Mouse (Mus musculus) midbrain, embryonic 14.5 days (tissue): Measurements from ENCODE around the gene Hsf5. TPM values are rescaled to one million over a fixed set of nuclear protein-coding genes. Genes with fewer than 3 reads are reported as not detected.

Experiments used
- ATAC-seq: fragments of 200-750 bp; cut with Nextera tagmentation; 2 replicates; pipeline ENCODE4 v1.8.0; 2017; ENCODE audit warnings: moderate number of reproducible peaks, moderate library complexity; ENCODE audit not compliant: low FRiP score, low TSS enrichment
- DNase-seq: peaks from one replicate; pipeline ENCODE4 v3.0.0-alpha.2; 2015
- H3K27ac ChIP-seq: fragments of 300-500 bp; sonication (generic); replicated peaks from 2 replicates; pipeline ENCODE4 v1.5.1; 2014; ENCODE audit warnings: mild to moderate bottlenecking, low read depth, low read length, moderate library complexity
- H3K27me3 ChIP-seq: fragments of 300-500 bp; sonication (generic); 2 replicates; pipeline ENCODE4 v1.6.1; 2014; ENCODE audit warnings: low read length, control low read depth, mixed read lengths; ENCODE audit not compliant: control insufficient read depth, insufficient read depth
- H3K36me3 ChIP-seq: fragments of 300-500 bp; sonication (generic); 2 replicates; pipeline ENCODE4 v1.6.1; 2014; ENCODE audit warnings: low read length, control low read depth; ENCODE audit not compliant: control insufficient read depth, insufficient read depth
- H3K4me1 ChIP-seq: fragments of 300-500 bp; sonication (generic); 2 replicates; pipeline ENCODE4 v1.6.1; 2014; ENCODE audit warnings: mild to moderate bottlenecking, antibody characterized with exemption, low read length, control low read depth; ENCODE audit not compliant: control insufficient read depth, insufficient read depth
- H3K4me2 ChIP-seq: fragments of 300-500 bp; sonication (generic); 2 replicates; pipeline ENCODE4 v1.6.1; 2014; ENCODE audit warnings: mild to moderate bottlenecking, low read length, moderate library complexity
- H3K4me3 ChIP-seq: fragments of 300-500 bp; sonication (generic); replicated peaks from 2 replicates; pipeline ENCODE4 v1.5.1; 2014; ENCODE audit warnings: low read depth, low read length
- H3K9ac ChIP-seq: fragments of 300-500 bp; sonication (generic); replicated peaks from 2 replicates; pipeline ENCODE4 v1.6.1; 2014; ENCODE audit warnings: mild to moderate bottlenecking, low read length, moderate library complexity
- H3K9me3 ChIP-seq: fragments of 300-500 bp; sonication (generic); 2 replicates; pipeline ENCODE4 v1.6.1; 2016; ENCODE audit warnings: low read length, control low read depth, mixed read lengths; ENCODE audit not compliant: control insufficient read depth
- WGBS: fragments of 180-500 bp; shearing (Covaris S2); extraction: QIAGEN DNeasy Blood & Tissue Kit; methylation state at CpG from one replicate; pipeline ENCODE4 v1.1.7; 2014; 5-methylcytosine and 5-hydroxymethylcytosine counted together
- polyA plus RNA-seq: library from polyadenylated mRNA; unstranded; fragments of >200 nt; fragmentation: Nextera tagmentation; extraction: Ambion mirVana; gene quantifications from 2 replicates; pipeline ENCODE4 v1.2.1, GENCODE M21; 2014

Hsf5 gene
- polyA plus RNA-seq, 1 experiment from 2014 or later: 0.37 TPM

GRCm38 (mm10) chr11:87615551-87615950, 1.4 kb upstream of the Hsf5 start:
- ATAC-seq: no peak
- Histone ChIP-seq H3K36me3 (peaks cover 86% of the 10 kb centered on the region), H3K27me3 (no peaks in the 10 kb centered on the region), H3K9ac (no peak overlapping the region), H3K27ac (no peak overlapping the region), H3K4me2 (no peak overlapping the region), H3K4me3 (no peak overlapping the region), H3K4me1 (no peaks in the 10 kb centered on the region), H3K9me3 (no peaks in the 10 kb centered on the region)
- DNase-seq: no peak
- WGBS: 96% methylated on average over 5 of the region's 5 CpGs

- Histone ChIP-seq H3K9me3 (no peaks in the 10 kb centered on the region), H3K27me3 (no peaks in the 10 kb centered on the region), H3K9ac (no peak overlapping the region), H3K4me2 (no peak overlapping the region), H3K27ac (no peak overlapping the region), H3K36me3 (peaks cover 82% of the 10 kb centered on the region), H3K4me3 (no peak overlapping the region), H3K4me1 (no peaks in the 10 kb centered on the region)
- WGBS: 97% methylated on average over 2 of the region's 2 CpGs
- ATAC-seq (no peak), DNase-seq (no peak)
Measured at GRCm38 (mm10) chr11:87615952-87616351, 1.0 kb upstream of the Hsf5 start.

GRCm38 (mm10) chr11:87617606-87618005, 642 bp downstream of the Hsf5 start:
- ATAC-seq: no peak

GRCm38 (mm10) chr11:87623160-87623559, 6.2 kb downstream of the Hsf5 start:
- H3K27me3 ChIP-seq: no peaks in the 10 kb centered on the region
- H3K9me3 ChIP-seq: no peaks in the 10 kb centered on the region
- no peak overlapping the region for H3K9ac ChIP-seq
- no peak overlapping the region for H3K27ac ChIP-seq
- no peaks in the 10 kb centered on the region for H3K4me1 ChIP-seq
- WGBS: 87% methylated on average over 4 of the region's 4 CpGs
- H3K4me2 ChIP-seq: no peak overlapping the region
- no peak for DNase-seq
- H3K4me3 ChIP-seq: no peak overlapping the region
- ATAC-seq: no peak
- H3K36me3 ChIP-seq: peaks cover 43% of the 10 kb centered on the region

More at GRCm38 (mm10) chr11:87617606-87618005, 642 bp downstream of the Hsf5 start:
- Histone ChIP-seq H3K4me1 (no peaks in the 10 kb centered on the region), H3K36me3 (peaks cover 73% of the 10 kb centered on the region), H3K27ac (no peak overlapping the region), H3K9me3 (no peaks in the 10 kb centered on the region), H3K4me3 (no peak overlapping the region), H3K27me3 (no peaks in the 10 kb centered on the region), H3K4me2 (no peak overlapping the region), H3K9ac (no peak overlapping the region)
- no peak for DNase-seq
- 96% methylated on average over 32 of the region's 32 CpGs for WGBS

GRCm38 (mm10) chr11:87629859-87630258, 12.9 kb downstream of the Hsf5 start:
- H3K9me3 ChIP-seq: no peaks in the 10 kb centered on the region
- peak; percentile 80 for DNase-seq

GRCm38 (mm10) chr11:87638793-87639192, 21.8 kb downstream of the Hsf5 start:
- Histone ChIP-seq H3K27me3 (no peaks in the 10 kb centered on the region), H3K4me2 (peak overlapping the region; percentile 70), H3K9ac (peak overlapping the region; percentile 68), H3K27ac (no peak overlapping the region), H3K4me1 (0 out of 2 replicates have a peak, but pooled peaks cover 4% of the 10 kb centered on the region), H3K9me3 (no peaks in the 10 kb centered on the region), H3K4me3 (peak overlapping the region; percentile 37), H3K36me3 (peaks cover 5% of the 10 kb centered on the region; the same call in 1 of the 2 replicates)
- DNase-seq: no peak
- WGBS: 4% methylated on average over 2 of the region's 2 CpGs
- ATAC-seq: no peak

More at GRCm38 (mm10) chr11:87629859-87630258, 12.9 kb downstream of the Hsf5 start:
- no peaks in the 10 kb centered on the region for H3K27me3 ChIP-seq
- 34% methylated on average over 10 of the region's 10 CpGs for WGBS
- ATAC-seq: no peak
- no peak overlapping the region for H3K4me3 ChIP-seq
- no peak overlapping the region for H3K4me2 ChIP-seq
- H3K4me1 ChIP-seq: no peaks in the 10 kb centered on the region
- no peak overlapping the region for H3K9ac ChIP-seq
- peaks cover 13% of the 10 kb centered on the region; the same call in 1 of the 2 replicates for H3K36me3 ChIP-seq
- no peak overlapping the region for H3K27ac ChIP-seq

GRCm38 (mm10) chr11:87639206-87639605, 22.2 kb downstream of the Hsf5 start:
- H3K27me3 ChIP-seq: no peaks in the 10 kb centered on the region
- 0 out of 2 replicates have a peak, but pooled peaks cover 4% of the 10 kb centered on the region for H3K4me1 ChIP-seq
- DNase-seq (peak; percentile 64), ATAC-seq (no peak; the same call in 1 of the 2 replicates)
- WGBS: under 1% methylated on average over 29 of the region's 29 CpGs
- peak overlapping the region; percentile 70 for H3K4me2 ChIP-seq
- no peak overlapping the region for H3K27ac ChIP-seq
- no peaks in the 10 kb centered on the region for H3K9me3 ChIP-seq
- peaks cover 5% of the 10 kb centered on the region; the same call in 1 of the 2 replicates for H3K36me3 ChIP-seq
- H3K4me3 ChIP-seq: peak overlapping the region; percentile 37
- peak overlapping the region; percentile 68 for H3K9ac ChIP-seq

GRCm38 (mm10) chr11:87642865-87643264, 25.9 kb downstream of the Hsf5 start:
- Histone ChIP-seq H3K9me3 (no peaks in the 10 kb centered on the region), H3K27ac (no peak overlapping the region), H3K27me3 (no peaks in the 10 kb centered on the region), H3K4me1 (0 out of 2 replicates have a peak, but pooled peaks cover 4% of the 10 kb centered on the region), H3K4me3 (no peak overlapping the region), H3K36me3 (no peaks in the 10 kb centered on the region), H3K4me2 (no peak overlapping the region), H3K9ac (no peak overlapping the region)
- ATAC-seq (no peak), DNase-seq (no peak)

- WGBS: 83% methylated on average over 5 of the region's 5 CpGs
- H3K9ac ChIP-seq: no peak overlapping the region
Measured at GRCm38 (mm10) chr11:87654693-87655092, 37.7 kb downstream of the Hsf5 start.

More at GRCm38 (mm10) chr11:87654693-87655092, 37.7 kb downstream of the Hsf5 start:
- Histone ChIP-seq H3K36me3 (no peaks in the 10 kb centered on the region), H3K27ac (no peak overlapping the region), H3K9me3 (no peaks in the 10 kb centered on the region), H3K4me3 (no peak overlapping the region), H3K27me3 (no peaks in the 10 kb centered on the region), H3K4me2 (no peak overlapping the region), H3K4me1 (no peaks in the 10 kb centered on the region)
- ATAC-seq: no peak
- no peak for DNase-seq
